Mouse (Mus musculus) lung, embryonic 14.5 days (tissue): ENCODE measurements around the gene Ankrd34a. TPM values are rescaled to one million over a fixed set of nuclear protein-coding genes. Genes with fewer than 3 reads are reported as not detected.
A peak's percentile ranks its signal among the peaks of the same experiment; 100 is the strongest.

Source experiments
- ATAC-seq: fragments of 200-750 bp; cut with Nextera tagmentation; 2 replicates; pipeline ENCODE4 v1.8.0; 2017; ENCODE audit warnings: mild to moderate bottlenecking, moderate TSS enrichment, moderate library complexity; ENCODE audit not compliant: insufficient read depth
- DNase-seq: peaks from one replicate; pipeline ENCODE4 v3.0.0-alpha.2; 2015
- H3K27ac ChIP-seq: fragments of 300-500 bp; sonication (generic); 2 replicates; pipeline ENCODE4 v1.5.1; 2014; ENCODE audit warnings: low read depth, mild to moderate bottlenecking, moderate library complexity
- H3K27me3 ChIP-seq: fragments of 300-500 bp; sonication (generic); 2 replicates; pipeline ENCODE4 v1.6.1; 2014; ENCODE audit warnings: low read length, control low read depth; ENCODE audit not compliant: insufficient read depth
- H3K36me3 ChIP-seq: fragments of 300-500 bp; sonication (generic); 2 replicates; pipeline ENCODE4 v1.6.1; 2014; ENCODE audit warnings: control low read depth; ENCODE audit not compliant: insufficient read depth
- H3K4me1 ChIP-seq: fragments of 300-500 bp; sonication (generic); 2 replicates; pipeline ENCODE4 v1.6.1; 2014; ENCODE audit warnings: antibody characterized with exemption, control low read depth; ENCODE audit not compliant: insufficient read depth
- H3K4me2 ChIP-seq: fragments of 300-500 bp; sonication (generic); 2 replicates; pipeline ENCODE4 v1.6.1; 2014; ENCODE audit warnings: mild to moderate bottlenecking
- H3K4me3 ChIP-seq: fragments of 300-500 bp; sonication (generic); 2 replicates; pipeline ENCODE4 v1.5.1; 2014; ENCODE audit warnings: low read depth, low read length
- H3K9ac ChIP-seq: fragments of 300-500 bp; sonication (generic); 2 replicates; pipeline ENCODE4 v1.6.1; 2014
- H3K9me3 ChIP-seq: fragments of 300-500 bp; sonication (generic); 2 replicates; pipeline ENCODE4 v1.6.1; 2016; ENCODE audit warnings: low read depth, low read length, control low read depth
- CTCF ChIP-seq: IDR thresholded peaks from 2 replicates; pipeline ENCODE4 v1.5.1; 2016; ENCODE audit warnings: antibody characterized with exemption, low read depth
- WGBS: fragments of 180-500 bp; shearing (Covaris S2); extraction: QIAGEN DNeasy Blood & Tissue Kit; methylation state at CpG from one replicate; pipeline ENCODE4 v1.1.7; 2014; 5-methylcytosine and 5-hydroxymethylcytosine counted together
- polyA plus RNA-seq: library from polyadenylated mRNA; unstranded; fragments of >200 nt; fragmentation: Nextera tagmentation; extraction: Ambion mirVana; gene quantifications from 2 replicates; pipeline ENCODE4 v1.2.1, GENCODE M21; 2014

Gene Ankrd34a
- polyA plus RNA-seq, 1 experiment from 2014 or later, result 2.5 TPM

DNA sequence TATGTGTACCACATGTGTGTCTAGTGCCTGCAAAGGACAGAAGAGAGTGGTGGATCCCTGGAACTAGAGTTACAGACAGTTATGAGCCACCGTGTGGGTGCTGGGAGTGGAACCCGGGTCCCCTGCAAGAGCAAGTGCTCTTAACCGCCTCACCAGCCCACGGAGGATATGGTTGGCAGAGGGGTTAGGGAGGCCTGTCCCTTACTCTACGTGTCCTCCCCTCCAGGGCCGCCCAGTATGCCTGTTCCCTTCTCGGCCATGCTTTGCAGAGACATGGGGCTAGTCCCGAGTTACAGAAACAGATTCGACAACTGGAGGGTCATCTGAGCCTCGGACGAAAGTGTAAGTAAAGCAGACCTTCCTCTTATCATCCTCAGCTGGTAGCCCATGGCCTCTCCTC is 40.0 kb downstream of the Ankrd34a start:
- Histone ChIP-seq H3K27me3 (no peaks in the 10 kb centered on the region), H3K4me1 (peaks cover 5% of the 10 kb centered on the region; the same call in 1 of the 2 replicates), H3K4me3 (peak overlapping the region; percentile 93), H3K4me2 (peak overlapping the region; percentile 66), H3K9me3 (no peaks in the 10 kb centered on the region), H3K9ac (peak overlapping the region; percentile 97), H3K36me3 (peaks cover 58% of the 10 kb centered on the region), H3K27ac (no peak overlapping the region)
- ATAC-seq (no peak), DNase-seq (no peak)
- 59% methylated on average over 11 of the region's 11 CpGs for WGBS
- no peak for TF ChIP-seq CTCF

DNA sequence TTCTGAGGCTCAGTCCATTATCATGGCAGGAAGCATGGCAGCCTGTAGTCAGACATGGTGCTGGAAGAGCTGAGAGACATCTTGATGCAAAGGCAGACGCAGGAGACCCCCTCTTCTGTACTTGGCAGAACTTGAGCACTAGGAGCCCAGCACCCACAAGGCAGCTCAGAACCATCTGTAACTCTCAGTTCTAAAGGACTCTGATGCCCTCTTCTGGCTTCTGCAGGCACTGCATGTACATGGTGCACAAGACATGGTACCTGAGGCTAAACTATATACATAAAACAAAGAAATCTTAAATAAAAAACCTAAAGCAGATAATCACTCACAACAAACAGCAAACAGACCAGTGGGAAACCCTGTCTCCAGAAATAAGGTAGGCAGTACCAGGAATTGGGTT is 42.8 kb downstream of the Ankrd34a start:
- peak; percentile 81 for DNase-seq
- no peaks in the 10 kb centered on the region for H3K9me3 ChIP-seq
- peaks cover 57% of the 10 kb centered on the region for H3K36me3 ChIP-seq
- no peak overlapping the region for H3K4me3 ChIP-seq
- ATAC-seq, result no peak
- WGBS, result 73% methylated on average over 1 of the region's 1 CpGs
- TF ChIP-seq CTCF, result peak; percentile 74
- no peak overlapping the region for H3K27ac ChIP-seq
- H3K27me3 ChIP-seq, result no peaks in the 10 kb centered on the region
- peaks cover 5% of the 10 kb centered on the region; the same call in 1 of the 2 replicates for H3K4me1 ChIP-seq
- H3K4me2 ChIP-seq, result no peak overlapping the region
- H3K9ac ChIP-seq, result no peak overlapping the region

DNA sequence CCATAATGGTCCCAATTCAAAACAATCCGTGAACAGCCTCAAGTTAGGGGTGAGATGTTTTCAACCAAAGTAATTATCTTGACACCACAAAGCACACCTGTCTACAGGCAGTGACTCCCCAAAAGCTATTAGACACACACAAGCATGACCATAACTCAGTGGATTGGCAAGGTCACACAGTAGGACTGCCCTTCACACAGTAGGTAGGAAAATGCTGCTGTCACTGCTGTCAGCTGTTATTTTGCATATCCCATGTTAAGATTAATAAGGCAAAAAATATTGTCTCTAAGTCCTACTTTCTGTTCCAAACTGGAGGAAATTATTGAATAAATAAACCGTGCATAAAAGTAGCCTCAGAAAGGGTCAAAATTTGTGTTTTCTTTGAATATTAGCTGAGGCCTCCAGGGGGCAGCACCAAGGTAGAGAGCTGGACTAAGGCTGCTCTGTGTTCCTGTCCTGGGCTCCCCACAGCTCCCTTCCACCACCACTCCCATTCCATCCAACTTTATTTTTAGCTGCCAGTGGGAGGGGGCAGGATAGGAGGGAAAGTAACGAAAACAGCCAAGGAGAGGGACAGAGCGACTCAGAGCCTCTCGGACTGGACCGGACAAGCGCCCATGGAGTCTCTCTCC is 48.7 kb downstream of the Ankrd34a start, which contains the start of gene Itga10:
Itga10 (plus strand) TSS at position 567 of the 632 bp plus-strand sequence.
- H3K4me3 ChIP-seq, result no peak within 1 kb of the TSS
- no peak within 1 kb of the TSS for H3K27ac ChIP-seq
- no peaks in the 10 kb centered on the region for H3K27me3 ChIP-seq
- H3K9ac ChIP-seq, result no peak within 1 kb of the TSS
- DNase-seq, result peak; percentile 73
- peaks cover 40% of the 10 kb centered on the region for H3K36me3 ChIP-seq
- no peak within 1 kb of the TSS for H3K4me2 ChIP-seq
- H3K9me3 ChIP-seq, result no peaks in the 10 kb centered on the region
- ATAC-seq, result peak; percentile 41; the same call in 1 of the 2 replicates
- 62% methylated on average over 7 of the region's 7 CpGs for WGBS
- H3K4me1 ChIP-seq, result no peaks in the 10 kb centered on the region
- peak; percentile 64 for TF ChIP-seq CTCF

DNA sequence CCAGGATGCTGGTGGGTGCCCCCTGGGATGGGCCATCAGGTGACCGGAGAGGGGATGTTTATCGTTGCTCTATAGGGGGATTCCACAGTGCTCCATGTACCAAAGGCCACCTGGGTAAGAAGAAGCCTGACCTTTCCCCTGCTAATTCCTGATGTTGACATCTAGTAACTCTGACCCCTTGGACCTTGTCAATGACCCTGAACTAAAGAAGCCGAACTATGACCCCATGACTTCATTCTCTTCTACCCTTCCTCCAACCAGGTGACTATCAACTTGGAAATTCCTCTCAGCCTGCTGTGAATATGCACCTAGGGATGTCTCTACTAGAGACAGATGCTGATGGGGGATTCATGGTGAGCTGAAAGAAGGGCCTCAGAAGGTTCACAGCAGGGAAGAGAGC is 50.9 kb downstream of the Ankrd34a start:
- 76% methylated on average over 3 of the region's 3 CpGs for WGBS
- H3K27me3 ChIP-seq, result no peaks in the 10 kb centered on the region
- H3K27ac ChIP-seq, result no peak overlapping the region
- no peak overlapping the region for H3K4me2 ChIP-seq
- peaks cover 21% of the 10 kb centered on the region for H3K36me3 ChIP-seq
- no peak for DNase-seq
- H3K9me3 ChIP-seq, result no peaks in the 10 kb centered on the region
- ATAC-seq, result no peak
- TF ChIP-seq CTCF, result no peak
- no peak overlapping the region for H3K4me3 ChIP-seq
- H3K4me1 ChIP-seq, result no peaks in the 10 kb centered on the region
- H3K9ac ChIP-seq, result no peak overlapping the region

Other genes with a start within 250 kb of the Ankrd34a start
- not detected in 2 replicates for gene BC107364, start 144.3 kb upstream of the Ankrd34a start, polyA plus RNA-seq
- gene Hfe2, start 71.5 kb upstream of the Ankrd34a start, polyA plus RNA-seq, result 0.20 and 0.35 TPM in 2 replicates
- gene Txnip, start 38.7 kb upstream of the Ankrd34a start, polyA plus RNA-seq, result 77.2 and 96.5 TPM in 2 replicates
- gene Gm16253, start 19.7 kb upstream of the Ankrd34a start, polyA plus RNA-seq, result 0.89 and 1.2 TPM in 2 replicates
- gene Polr3gl, start 2.5 kb upstream of the Ankrd34a start, polyA plus RNA-seq, result 17.8 and 22.9 TPM in 2 replicates
- 7.9 and 8.3 TPM in 2 replicates for gene Lix1l, start 4.5 kb downstream of the Ankrd34a start, polyA plus RNA-seq
- 163 TPM in 2 replicates for gene Rbm8a, start 33.3 kb downstream of the Ankrd34a start, polyA plus RNA-seq
- gene Pex11b, start 38.7 kb downstream of the Ankrd34a start, polyA plus RNA-seq, result 55.8 and 56.5 TPM in 2 replicates
- gene Gm42957, start 38.8 kb downstream of the Ankrd34a start, polyA plus RNA-seq, result 0.09 and 0.24 TPM in 2 replicates
- 0.70 and 1.2 TPM in 2 replicates for gene Itga10, start 48.9 kb downstream of the Ankrd34a start, polyA plus RNA-seq
- 0.12 and 0.15 TPM in 2 replicates for gene Ankrd35, start 73.5 kb downstream of the Ankrd34a start, polyA plus RNA-seq
- gene Pias3, start 99.7 kb downstream of the Ankrd34a start, polyA plus RNA-seq, result 44.0 and 49.1 TPM in 2 replicates
- gene Nudt17, start 111.9 kb downstream of the Ankrd34a start, polyA plus RNA-seq, result 7.1 and 8.2 TPM in 2 replicates
- 33.7 and 34.2 TPM in 2 replicates for gene Polr3c, start 131.0 kb downstream of the Ankrd34a start, polyA plus RNA-seq
- 53.7 and 54.2 TPM in 2 replicates for gene Rnf115, start 131.0 kb downstream of the Ankrd34a start, polyA plus RNA-seq
- gene Pdzk1, start 232.6 kb downstream of the Ankrd34a start, polyA plus RNA-seq, result 0.08 TPM in 1 of 2 replicates, not detected in the other
- 0.07 and 0.09 TPM in 2 replicates for gene Cd160, start 232.7 kb downstream of the Ankrd34a start, polyA plus RNA-seq